Mouse (Mus musculus) cerebellum, postnatal 14 days (tissue): Measurements from ENCODE around the gene Pigm.

Experiments used
- DNase-seq, 2 experiments: peaks; one replicate each; pipeline ENCODE4 v3.0.0; 2021; ENCODE audit warnings: mixed read lengths in 2 of 2

Gene Pigm

DNA sequence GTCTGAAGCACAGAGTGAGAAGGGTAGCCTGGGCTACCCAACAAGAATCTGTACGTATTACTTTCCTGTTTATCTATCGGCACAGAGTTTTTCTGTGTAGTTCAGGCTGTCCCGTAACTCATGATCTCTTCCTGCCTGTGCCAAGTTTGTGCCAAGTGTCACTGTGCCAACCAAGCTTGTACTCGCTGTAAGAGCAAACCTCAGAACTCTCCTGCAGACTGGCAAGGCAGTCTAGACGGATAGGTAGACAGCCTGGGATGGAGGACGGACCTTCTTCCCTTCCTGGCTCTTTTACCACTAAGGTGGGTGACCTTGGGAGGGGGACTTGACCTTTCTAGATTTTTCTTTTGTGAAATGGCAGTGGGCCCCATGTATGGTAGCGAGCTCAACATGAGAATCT is 38.7 kb downstream of the Pigm start:
- no peak for DNase-seq

DNA sequence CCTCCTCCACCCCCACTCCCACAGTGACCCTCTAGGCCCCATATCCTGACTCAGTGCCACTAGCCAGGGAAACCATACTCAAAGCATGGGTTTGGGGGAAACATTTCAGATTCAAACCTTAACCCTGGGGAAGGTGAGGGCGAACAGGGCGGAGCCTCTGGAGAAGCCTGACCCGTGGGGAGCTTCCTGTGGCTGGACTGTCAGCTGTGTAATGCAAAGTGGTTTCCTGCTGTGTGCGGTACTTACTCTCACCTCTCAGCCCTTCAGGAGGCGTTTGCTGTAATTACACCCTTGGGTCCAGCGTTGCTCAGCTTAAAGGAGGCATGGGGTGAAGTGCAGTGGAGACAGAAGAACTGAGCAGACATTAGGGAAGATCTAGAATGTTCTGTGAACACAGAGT is 41.8 kb downstream of the Pigm start:
- DNase-seq, result no peak

DNA sequence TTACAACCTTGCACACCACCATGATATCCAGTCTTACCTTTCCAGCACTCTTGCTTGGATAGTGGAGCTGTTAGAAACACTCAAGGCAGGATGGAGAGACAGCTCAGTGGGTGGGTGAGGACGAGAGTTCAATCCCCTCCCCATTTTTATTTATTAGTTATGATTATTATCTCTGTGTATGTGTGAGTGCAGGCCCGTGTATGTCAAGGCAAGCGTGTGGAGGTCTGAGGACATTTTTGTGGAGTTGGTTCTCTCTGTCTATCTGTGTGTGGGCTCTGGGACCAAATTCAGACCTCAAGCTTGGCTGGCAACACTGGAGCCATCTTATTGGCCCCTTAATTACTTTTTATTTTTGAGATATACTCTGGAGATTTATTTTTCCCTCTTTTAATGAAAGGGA is 42.3 kb downstream of the Pigm start:
- no peak for DNase-seq

DNA sequence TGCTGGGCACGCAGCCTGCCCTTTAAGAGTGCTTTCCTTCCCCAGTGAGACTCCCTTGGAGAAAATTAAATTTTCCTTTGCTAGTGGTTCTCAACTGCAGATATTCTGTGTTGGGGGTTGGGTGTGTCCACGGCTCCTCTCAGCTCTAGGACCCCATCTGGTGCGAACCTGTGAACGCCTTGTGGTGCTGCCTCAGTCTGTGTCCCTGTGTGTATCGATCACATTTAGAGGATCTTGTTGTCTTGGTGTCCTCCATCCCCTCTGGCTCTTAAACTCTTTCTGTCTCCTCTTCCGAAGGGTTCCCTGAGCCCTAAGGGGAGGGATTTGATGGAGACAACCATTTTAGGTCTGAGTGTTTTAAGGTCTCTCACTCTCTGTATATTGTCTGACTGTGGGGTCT is 43.8 kb downstream of the Pigm start:
- no peak for DNase-seq

DNA sequence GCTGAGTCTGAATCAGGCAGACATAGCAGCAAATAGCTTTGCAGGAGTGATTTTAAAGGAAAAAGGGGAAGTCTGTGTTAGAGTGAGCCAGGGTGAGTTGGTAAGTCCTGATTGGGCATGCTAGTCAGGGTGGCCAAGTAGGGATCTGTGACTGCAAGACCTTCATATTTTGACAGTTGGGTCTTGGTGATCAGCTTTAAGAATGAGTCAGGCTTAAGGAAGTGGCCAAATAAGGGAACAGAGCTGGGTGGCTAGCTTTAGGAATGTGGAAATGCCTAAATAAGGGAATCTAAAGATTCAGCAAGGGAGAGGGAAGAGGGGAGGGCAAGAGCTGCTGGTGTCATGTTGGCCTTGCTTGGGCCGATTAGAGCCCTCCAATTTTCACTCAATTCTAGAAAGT is 47.0 kb downstream of the Pigm start:
- DNase-seq, result no peak

DNA sequence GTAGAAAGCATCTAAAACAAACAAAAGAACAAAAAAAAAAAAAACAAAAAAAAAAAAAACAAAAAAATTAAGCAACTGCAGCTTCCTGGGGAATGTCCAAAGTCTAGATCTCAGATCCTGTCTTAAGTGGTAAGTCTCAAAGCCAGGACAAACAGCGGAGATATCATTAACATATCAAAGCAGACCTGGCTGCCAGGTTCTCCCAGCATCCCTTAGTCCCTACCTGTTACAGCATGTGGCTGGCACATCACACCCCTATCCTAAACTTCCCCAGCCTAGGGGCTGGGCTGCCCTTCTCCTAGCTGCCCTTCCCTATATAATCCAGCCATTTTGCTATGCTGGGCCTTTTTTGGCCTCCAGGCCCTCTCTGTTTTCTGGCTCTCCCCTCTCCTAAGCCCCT is 50.1 kb downstream of the Pigm start:
- no peak for DNase-seq

DNA sequence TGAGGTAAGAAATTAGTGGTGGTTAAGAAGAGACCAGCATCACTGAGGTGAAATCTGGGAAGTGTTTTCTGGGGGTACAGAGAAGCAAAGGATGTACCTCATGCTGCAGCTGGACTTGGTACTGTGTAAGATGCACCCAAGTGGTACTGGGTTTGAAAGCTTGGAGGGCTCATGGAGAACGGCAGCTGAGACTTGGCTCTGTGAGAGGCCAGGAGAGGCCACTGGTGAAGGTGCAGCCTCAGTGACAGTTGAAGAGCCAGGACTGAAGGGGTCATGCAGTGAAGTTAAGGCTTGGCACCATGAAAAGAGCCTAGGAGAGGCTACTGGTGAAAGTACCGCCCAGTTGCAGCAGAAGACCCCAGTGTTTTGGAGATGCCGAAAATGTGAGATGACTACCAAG is 51.5 kb downstream of the Pigm start:
- no peak for DNase-seq

DNA sequence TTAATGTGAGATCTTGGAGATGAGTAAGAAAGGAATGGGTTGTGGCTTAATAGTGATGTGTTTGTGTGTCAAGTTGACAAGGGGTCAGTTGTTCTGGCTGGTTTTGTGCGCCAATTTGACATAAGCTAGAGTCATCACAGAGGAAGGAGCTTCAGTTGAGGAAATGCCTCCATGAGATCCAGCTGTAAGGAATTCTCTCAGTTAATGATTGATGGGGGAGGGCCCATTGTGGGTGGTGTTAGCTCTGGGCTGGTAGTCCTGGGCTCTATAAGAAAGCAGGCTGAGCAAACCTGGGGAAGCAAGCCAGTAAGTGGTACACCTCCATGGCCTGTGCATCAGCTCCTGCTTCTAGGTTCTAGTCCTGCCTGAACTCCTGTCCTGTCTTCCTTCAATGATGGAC is 52.3 kb downstream of the Pigm start:
- DNase-seq, result no peak

DNA sequence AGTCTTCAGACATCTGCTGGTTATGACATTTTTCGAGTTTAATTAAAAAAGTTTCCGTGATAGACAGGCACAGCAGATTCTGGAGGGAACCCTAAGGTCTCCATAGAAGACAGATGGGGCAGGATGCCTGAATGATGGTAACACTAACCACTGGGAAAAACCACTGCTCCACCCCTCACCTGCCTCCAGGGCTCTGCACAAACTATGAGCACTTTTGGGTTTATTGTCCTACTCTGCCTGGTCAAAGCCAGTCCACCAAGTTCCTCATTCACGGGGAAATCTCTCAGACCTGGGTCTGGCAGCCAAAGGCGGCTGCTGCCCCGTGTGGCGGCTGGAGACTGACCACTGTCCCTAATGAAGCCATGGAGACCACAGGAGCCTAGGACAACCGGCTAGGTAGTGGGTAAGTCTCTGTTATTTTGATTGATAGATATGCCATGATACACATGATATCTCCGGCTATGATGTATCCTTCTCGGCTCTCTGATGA is 54.4 kb downstream of the Pigm start:
- DNase-seq, result no peak

DNA sequence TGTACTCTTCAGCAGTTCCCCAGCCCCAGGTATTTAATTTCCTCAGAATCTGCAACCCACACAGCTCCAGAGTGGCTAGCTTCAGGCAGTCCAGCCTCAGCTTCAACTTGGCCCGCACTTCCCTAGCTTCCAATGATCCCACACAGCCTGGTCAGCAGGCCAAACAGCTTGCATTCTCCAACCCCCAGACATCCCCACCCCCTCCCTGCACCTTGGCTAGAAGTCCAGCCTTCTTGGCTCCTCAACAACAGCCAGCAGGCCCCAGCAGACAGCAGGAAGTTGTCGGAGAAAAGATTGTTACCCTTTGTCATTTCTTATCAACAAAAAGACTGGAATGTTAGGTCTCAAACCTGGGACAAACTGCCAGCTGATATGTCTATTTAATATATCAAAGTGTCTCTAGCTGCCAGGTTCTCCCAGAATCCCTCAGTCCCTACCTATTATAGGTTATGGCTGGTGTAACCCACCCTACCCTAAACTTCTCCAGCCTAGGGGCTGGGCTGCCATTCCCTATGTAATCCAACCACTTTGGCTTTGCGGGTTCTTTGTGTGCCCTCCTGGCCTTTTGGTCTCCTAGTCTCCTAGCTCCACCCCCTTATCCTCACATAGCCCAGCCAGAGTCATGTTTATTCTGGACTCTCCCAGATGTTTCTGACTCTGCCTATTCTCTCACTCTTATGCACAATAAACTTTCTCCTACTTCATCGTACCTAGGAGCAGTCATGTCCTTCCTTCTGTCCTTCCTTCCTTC is 55.7 kb downstream of the Pigm start:
- peak; percentile 51 for DNase-seq

DNA sequence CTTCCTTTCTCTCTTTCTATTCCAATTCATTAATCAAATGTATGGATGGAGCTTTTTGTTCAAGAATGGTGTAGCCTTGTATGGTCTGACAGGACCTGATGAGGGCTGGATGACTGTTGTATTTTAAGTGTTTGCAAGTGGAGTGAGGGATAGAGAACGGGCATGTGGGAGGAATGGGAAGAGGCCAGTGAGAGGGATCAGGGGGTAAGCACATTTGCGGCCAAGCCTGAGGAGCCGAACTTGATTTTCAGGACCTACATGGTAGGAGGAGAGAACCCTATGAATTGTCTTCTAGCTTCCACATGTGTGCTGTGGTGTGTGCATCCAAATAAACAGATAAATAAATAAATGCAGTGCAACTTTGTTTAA is 56.2 kb downstream of the Pigm start:
- no peak for DNase-seq

DNA sequence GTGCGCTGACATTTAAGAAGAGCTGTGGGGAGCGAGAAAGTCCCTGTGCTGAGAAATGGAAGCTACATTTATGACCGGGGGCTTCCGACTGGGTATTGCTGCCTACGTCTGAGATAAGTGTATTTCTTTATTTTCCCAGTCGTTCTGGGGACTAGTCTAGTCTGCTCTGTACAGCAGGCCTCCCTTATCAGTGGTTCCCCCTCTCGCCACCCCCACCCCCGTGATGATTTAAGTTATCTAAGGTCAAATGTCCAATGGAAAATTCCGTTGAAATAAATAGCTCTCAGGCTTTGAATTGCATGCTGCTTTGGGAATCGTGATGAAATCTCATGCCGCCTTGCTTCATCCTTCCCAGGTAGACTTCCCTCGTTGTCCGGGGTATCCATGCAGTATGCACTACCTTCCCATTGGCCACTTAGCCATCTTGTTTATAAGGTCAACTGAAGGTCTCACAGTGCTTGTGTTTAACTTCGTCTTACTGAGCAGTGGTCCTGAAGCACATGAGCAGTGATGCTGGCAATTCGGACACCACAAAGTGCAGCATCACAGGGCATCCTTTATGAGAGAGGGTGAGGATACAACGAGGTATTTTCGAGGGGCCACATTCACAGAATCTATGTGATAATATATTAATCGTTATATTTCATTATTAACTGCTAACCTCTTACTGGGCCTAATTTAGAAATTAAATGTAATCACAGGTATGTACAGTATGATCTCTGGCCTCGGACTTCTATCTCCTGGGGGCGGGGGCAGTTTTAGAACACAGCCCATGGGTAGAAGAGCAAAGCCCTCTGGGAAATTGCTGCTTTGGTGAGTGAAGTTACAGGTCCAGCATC is 56.9 kb downstream of the Pigm start:
- no peak for DNase-seq
